Mouse (Mus musculus): ENCODE measurements around the gene Me1.

DNA sequence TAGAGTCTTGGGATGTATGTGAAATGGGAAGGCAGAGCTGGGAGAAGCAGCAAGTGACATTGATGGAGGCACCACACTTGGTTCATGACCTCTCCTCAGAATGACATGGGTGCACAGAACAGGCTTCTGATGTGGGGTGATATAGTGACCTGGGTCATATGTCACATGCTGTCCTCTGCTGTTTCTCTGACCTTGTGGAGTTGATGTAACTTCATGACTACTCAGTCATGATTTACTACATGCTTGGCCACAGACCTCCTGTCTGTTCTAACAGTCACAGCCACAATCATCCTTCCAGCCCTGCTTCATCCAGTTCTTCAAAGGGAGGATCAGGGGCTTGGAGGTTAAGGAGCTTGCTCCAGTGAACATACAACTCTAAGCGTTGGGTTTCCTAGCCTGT lies 42.3 kb upstream of the Me1 start:
- no peak for TF ChIP-seq POLR2A (IDR thresholded peaks at IDR 0.05; ENCODE audit: insufficient read length, low read depth)
- TF ChIP-seq E2F4 (IDR thresholded peaks at IDR 0.05; ENCODE audit: insufficient read depth): no peak
- TF ChIP-seq USF1 (IDR thresholded peaks at IDR 0.05; ENCODE audit: low read depth): no peak
- no peak for TF ChIP-seq MYOG (IDR thresholded peaks at IDR 0.05; ENCODE audit: control insufficient read depth in 1 of 3, insufficient read depth in 1 of 3, insufficient read length in 2 of 3, low read depth in 2 of 3)

Data from myocyte (in vitro differentiated cells).